Mouse (Mus musculus) kidney, postnatal 10 days (tissue): ENCODE data around the gene Serpina3a.
"Not testable (repeated sequence)": the region's sequence is repeated elsewhere in the genome, so short reads cannot be mapped to it uniquely, and the experiment has no call there.

Experiments
- DNase-seq: peaks from one replicate; pipeline ENCODE4 v3.0.0; 2021; ENCODE audit warnings: mixed read lengths

Serpina3a gene

DNA sequence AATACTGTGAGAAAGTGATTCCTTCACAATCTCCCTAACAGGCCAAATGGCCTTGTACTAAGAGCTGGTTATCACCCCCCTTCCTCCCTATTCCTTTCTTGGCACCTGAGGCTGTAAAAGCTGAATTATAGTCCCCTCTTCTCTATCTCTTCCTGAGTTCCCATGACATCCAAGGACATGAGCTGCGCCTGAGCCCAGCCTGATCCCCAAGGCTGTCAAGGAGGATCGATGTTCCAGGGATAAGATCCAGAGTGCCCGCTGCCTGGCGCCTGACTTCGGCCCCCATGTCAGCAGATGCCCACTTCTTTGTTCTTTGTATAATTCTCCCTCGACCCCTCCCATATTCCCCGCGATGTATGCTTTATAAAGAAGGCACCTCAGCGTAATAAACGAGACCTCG lies at the start of gene Serpina3a:
Gene Serpina3a (plus strand): TSS at position 392 of the 400 bp plus-strand sequence.
- not testable (repeated sequence) for DNase-seq

DNA sequence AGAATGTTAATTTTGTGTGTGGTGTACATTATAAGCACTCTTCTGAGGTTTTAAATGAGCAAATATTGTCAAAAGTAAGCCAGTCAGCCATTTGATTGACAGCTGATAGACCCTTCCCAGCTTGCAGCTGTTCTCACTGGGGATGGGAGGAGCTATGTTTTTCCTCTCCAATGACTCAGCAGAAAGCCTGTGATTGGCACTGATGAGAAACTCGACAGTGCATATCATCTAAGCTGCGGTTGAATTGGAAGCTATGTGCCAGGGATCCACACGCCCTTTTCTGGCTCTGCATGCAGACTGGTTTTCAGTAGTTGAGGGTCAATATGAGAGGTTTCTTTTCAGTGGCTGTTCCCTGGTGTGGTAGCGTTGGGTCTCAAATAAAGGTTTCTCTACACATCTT lies 48.0 kb upstream of the Serpina3a start:
- no peak for DNase-seq

DNA sequence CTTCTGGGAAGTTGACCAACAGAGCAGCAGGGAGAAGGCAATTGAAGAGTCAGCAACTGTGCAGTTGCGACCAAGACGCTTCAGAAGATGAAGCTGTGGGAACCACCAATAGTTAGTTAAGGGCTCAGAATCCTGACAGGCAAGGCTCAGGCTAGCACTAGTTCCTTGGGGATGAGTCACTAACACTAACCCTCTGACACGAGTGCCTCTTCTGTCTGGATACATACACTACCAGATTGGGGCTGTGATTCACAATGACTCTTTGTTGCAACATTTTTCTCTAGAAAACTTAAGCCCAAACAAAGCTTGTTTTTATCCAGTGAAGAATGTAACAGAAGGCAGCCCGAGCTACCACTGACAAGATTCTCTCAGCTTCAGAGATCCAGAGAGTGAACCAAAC lies 47.5 kb upstream of the Serpina3a start:
- no peak for DNase-seq

DNA sequence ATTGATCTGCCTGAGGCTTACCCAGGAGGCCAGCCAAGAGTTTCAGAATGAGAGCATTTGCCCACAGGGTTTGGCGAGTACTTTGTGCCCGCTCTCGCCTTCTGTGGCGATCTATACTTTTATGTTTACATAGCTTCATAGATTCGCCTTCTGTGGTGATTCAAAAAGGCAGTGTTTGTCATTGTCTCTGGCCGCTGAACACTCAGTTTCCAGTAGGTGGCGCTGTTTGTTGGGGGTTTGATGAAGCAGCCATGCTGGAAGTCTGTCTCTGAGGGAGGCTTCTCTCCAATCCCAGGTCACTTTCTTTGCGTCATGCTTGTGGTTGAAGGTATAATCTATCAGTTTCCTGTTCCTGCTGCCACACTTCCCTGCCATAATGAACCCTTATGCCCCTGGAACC lies 46.3 kb upstream of the Serpina3a start:
- DNase-seq = peak; percentile 80

DNA sequence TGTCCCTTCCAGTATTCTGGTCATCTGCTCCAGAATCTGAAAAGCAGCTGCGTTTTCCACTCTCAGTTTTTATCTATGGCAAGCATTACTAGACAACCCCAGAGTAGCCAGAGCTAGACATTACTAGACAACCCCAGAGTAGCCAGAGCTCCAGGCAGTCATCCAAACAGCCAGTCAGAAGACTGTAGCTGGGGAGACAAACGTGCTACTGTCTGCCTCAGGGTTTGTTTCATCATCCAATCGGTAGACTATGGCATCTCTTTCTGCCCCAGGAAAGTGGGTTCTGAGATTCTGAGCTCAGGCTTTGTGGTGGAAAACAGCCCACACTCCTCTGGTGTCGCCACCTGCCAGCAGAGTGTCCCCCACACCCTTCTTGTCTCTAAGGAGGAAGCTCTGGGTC lies 45.0 kb upstream of the Serpina3a start:
- peak; percentile 62 for DNase-seq

DNA sequence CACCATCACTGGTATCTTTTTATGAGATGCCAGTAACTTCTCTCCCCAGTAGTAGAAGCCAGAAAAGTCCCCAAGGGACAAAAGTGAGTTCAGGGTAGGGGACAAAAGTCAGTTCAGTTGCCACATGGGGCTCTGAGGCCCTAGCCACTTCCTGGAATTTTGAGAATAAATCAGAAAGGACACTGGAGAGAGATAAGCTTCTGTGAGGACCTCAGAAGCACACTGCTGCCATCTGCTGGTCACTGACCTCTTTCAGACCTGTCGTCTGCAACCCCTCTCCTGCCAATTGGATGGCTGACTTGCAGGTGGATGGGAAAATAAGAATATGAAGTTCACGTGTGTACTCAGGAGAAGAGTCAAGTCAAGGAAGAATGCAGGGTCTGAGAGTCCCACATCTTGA lies 42.9 kb upstream of the Serpina3a start:
- peak; percentile 93 for DNase-seq

DNA sequence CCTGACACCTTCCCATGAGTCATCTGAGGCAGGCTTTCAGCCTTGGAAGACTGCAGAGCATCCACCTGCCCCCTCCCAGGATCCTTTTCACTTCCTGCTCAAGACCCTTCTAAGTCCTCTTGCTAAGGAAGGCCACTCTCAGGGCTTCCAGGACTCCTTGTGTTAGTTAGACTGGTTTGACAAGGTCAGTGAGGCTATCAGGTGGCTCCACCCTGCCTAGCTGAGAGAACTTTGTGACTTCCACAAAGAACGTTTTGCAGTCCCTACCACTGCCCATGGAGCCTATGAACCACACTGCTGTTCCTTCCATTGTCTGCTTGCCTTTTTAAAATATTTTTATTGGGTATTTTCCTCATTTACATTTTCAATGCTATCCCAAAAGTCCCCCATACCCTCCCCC lies 40.8 kb upstream of the Serpina3a start:
- DNase-seq = no peak

DNA sequence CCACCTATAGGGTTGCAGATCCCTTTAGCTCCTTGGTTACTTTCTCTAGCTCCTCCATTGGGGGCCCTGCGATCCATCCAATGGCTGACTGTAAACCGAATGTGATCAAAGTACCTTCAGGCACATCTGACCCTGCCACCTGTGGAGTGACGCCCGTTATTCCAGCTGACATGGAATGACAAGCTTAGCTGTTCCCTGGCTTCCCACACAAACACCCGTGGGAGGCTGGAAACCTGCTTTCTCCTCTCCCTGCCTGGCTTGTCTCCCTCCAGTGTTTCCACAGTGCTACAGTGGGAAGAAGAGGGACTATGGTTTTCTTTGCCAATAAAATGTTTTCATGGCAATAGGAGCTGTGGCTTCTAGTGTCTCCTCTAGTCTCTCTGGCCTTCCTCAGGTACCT lies 40.2 kb upstream of the Serpina3a start:
- DNase-seq = no peak

DNA sequence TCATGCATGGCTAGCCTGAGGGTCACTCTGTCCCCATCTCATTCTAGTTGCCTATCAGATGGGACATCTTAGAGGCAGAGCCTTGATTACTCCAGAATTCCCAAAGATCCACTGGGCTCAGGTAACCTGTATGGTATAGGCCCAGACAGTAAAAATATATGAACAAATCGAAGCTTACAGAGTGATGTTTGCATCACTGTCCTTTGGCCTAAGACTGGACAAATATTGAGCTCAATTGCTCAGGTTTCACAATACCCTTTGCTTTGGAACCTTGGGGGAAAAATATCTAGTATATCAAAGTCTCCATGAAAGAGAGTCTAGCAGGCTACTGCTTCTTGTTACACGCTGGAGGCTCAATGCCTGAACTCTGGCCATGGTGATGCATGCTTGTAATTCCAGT lies 22.4 kb upstream of the Serpina3a start:
- no peak for DNase-seq

DNA sequence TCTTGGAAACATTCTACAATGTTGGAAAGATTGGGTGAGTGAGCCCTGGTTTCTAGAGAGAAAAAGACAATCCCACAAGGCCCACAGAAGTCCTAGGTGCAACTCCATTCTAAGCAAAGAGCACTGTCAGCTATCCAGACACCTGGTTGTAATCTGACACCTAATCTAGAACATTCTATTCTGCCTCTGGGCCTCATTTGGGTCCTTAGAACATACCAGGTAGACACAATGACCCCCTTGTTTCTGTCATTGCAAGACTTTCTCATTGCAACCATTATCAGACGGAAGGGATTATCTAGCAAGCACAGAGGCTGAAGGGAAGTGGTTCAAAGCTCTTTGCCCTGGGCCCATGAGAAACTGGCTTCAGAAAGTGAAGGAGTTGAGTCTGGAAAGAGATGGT lies 21.2 kb upstream of the Serpina3a start:
- no peak for DNase-seq

DNA sequence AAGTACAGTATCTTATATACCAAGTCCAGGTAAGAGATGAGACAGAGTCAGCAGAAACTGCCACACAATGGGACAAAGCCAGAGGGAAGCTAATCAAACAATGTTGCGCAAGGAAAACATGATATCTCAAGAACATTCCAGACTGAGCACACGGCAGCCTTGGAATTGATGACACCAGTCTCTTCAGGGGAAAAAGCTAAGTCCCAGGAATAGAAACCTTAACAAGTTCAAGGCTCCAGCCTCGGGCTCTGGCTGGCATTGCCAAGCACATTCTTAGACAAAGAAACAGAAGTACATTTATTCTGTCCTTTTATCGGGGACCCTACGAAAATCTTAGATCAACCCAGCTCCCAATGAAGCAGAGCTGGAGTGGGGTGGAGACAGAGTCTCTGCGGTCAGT lies 11.8 kb upstream of the Serpina3a start, which contains the start of gene Serpina5:
Gene Serpina5 (plus strand): TSS at position 346 of the 400 bp plus-strand sequence.
- DNase-seq = no peak

DNA sequence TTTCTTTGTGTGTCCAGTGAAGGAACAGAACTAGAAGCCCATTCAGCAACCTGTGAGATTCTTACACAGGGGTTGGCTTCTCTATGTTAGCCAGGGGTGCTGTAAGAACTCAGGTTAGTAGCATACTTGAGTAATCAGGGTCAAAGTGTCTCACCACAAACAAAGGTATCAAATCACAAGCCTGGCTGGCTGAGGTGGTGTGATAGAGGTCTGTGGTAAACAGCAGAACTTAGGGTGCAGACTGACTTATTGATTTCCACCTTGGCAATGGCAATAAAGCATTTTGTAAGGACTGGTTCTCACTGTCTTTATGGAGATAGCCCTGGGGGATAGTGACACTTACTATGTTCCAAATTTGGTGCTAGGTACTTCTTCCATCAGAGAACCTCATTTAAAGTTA lies 6.7 kb upstream of the Serpina3a start:
- no peak for DNase-seq

DNA sequence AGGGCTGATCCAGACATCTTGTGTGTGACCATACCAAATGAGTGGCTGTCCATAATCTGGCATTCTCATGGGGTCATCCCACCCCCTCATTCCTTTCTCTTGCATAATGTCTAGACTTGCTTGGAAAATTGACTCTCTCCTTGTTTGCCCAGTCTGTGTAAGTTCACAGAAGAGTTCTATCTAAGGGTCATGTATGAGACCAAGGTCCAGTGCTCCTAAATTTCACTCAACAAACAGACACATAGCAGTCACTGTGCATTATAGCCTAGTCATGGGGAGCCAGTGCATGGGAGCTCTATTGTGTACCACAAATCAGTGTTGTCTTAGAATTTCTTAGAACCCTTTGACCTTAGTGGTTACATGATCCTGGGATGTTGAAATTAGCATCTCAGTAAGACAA lies 5.6 kb upstream of the Serpina3a start:
- DNase-seq = no peak

DNA sequence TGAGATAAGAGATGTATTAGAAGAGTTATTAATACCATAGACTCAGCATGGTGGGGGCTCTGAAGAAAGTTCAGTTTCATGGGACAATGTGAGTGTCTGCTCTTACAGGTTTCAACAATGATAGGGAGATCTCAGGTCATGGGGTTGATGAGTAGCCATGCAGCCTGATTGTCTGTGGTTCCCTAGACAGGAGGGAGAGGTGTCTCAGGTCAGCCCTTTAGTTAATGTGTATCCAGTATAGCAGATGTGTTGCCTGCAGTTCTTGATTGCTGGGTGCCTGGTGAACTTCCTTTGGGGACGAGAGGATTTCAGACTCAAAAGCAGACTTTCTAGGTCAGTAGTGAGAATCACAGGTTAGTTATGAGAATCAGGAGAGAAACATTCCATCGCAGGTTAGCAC lies 4.0 kb upstream of the Serpina3a start:
- DNase-seq = peak; percentile 16

DNA sequence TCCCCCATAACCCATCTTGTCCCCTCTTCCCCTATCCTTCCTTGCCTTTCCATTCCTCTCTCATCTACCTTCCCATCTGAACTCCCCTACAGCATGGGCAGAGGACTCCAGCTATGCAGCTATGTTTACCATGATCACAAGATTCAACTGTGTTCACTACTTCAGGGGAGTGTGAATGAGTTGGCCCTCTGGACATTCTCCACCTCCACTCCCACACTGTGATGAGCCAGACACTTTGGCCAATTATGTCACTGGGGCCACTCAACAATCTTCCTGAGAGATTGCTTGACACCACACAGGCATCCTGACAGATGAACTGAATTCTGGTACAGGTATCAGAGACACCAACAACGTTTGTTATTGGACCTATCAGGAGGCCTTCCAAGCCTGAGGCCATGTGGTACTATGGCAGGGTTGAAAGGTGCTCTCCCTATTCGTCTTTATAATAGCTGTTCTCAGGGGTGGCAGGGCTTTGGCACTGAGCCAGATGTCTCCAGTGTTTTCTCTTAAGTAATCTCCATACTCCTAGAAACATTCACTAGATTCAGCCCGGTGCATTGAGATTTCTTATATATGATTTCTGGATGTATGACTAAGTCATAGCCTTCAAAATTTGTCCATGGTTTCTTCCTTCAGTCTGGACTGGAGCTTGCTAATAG lies 2.5 kb downstream of the Serpina3a start:
- peak; percentile 48 for DNase-seq

DNA sequence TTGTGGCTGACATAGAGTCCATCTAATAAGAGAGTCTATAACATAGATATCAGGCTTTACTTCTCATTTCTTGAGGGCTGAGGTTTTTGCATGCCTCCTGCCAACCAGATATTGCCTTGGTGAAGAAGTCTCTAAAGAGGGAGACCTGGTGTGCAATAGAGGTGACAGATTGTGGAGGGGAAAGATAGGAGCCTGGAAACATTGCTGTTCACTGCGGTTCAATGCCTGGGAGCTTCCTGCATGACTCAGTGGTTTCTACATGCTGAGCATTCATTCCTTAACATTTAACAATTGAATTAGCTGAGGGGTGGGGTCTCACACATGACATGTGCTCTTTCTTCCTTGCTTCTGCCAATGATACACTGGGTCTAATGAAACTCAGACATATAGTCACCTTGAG lies 10.6 kb downstream of the Serpina3a start:
- DNase-seq = no peak

DNA sequence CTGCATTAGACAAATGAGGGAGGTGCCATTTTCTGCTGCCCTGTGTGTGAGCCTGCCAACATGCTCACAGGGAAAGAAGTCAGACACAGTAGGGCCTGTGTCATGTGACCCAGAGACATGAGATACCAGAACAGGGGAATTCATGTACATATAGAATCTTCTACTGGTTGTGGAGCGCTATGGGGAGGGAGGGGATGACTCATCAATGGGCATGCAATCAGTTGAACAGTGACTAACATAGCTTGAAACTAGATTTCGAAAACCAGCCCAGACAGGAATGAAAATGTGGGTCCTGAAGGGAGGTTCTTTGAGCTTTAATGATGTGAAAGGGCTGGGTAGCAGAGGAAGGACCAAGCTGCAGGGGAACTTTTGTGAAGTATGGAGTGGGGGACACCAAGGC lies 11.5 kb downstream of the Serpina3a start:
- DNase-seq = no peak

DNA sequence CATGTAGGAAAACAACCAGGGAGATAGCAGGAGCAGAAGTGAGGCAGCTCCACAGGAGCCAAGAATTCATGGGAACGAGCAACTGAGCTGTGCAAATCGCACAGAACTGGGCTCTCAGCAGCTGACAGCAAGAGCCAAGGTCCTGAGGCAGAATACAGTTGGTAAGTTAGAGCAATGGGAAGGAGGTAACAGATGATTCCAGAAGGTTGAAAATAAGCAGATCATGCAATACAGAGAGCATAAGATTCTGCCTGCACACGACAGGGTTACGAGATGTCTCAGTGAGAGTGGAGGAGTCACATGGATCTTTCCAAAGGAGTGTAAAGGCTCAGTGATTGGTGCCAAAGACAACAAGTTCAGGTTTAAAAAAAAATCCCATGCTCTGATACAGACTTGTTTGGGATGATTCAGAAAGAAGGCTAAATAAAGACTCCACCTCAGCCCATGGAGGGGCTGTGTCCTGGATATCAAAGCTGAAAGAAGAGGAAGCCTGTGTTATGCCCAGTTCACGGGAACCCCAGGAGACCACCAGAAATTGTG lies 12.6 kb downstream of the Serpina3a start:
- DNase-seq = no peak

DNA sequence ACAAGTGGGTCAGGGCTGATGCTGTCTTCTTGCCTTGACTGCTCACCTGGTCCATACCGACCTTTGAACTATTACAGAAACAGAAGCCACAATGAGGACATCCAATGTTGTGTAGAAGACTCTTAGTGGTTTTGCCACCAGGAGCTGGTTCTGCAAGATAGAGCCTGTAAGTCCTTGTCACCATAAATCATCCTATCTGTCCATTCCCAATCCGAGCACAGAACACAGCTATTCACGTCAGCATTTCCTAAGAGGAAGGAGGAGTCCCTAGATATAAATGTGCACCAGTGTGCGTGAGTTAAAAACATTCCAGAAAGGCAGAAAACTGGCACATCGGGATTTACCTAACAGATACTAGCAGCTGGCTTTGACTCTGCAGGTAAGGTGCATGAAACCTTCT lies 15.2 kb downstream of the Serpina3a start, which contains the start of gene Serpina3b:
Gene Serpina3b (plus strand): TSS at position 301 of the 400 bp plus-strand sequence.
- no peak for DNase-seq

DNA sequence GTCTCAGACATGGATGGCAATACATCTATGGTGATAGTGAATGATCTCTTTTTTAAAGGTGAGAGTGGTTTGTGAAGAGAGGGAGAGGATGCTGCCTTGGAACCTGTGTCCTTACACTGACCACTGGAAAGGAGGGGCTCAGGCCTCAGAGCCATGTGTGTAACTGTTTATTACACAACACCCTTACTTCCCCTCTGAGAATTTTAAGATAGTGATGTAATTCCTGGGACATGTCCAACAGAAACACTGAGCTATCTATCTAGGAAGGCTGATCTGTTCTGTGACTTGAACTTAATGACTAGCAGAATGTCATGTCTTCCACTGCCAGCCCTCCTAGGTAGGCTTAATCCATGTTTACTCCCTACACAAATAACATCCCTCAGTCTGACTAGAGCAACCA lies 18.5 kb downstream of the Serpina3a start:
- DNase-seq = no peak

DNA sequence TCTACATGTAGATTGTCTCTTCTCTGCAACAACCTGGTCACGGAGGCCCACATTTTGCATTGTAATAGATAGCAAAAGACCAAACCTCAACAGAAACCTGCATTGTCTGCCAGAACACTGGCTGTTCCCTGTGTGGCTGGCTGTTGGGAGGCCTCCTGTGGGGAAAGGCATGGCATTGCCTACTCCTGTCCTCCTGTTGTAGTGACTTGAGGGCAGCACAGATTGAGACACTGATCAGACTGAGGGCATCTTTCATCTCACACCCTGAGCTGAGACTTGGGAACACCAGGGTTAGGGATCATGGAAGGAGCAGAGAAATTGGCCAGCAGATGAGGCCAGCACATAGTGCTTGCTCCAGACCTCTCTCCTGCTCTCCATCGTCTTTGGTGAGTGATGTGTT lies 25.7 kb downstream of the Serpina3a start:
- no peak for DNase-seq

DNA sequence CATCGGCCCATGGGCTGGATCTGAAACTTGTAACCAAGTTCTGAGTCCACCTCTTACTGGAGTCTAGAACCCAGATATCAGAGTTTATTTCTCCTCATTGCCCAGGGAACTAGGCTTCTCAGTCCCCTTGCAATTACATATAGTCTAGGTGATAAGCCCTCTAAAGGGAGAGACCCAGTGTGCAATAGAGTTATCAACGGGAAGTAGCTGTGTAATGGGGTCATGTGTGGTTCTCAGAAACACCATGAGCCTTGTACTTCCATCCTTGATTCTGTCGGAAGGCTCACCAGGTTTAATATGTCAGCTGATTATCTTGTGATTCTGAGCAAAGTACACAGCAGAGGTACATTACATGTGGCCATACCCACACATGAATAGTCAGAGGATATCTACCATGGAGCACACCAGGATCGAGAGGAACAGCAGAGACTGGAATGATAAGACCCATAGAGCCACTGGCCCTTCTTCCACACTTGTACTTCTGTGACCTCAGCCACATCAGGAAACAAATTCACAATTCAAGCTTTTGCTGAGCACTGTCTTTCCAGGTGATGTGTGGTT lies 28.1 kb downstream of the Serpina3a start:
- no peak for DNase-seq

DNA sequence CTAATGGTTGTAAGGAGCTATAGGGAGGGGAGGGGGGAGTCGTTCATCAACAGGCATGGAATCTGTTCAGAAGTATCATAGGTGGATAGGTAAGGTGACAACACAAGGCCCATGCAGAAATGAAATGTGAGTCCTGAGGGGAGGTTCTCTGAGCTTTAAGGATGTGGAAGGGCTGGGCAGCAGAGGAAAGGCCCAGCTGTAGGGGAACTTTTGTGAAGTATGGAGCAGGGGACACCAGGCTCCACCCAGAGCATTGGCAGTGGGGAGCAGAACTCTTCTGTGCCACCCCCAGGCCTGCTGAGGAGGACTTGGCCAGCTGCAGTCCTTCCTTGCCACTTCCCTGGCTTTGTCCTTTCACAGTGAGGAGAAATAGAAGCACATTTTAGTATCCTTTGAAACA lies 29.0 kb downstream of the Serpina3a start:
- DNase-seq = no peak

DNA sequence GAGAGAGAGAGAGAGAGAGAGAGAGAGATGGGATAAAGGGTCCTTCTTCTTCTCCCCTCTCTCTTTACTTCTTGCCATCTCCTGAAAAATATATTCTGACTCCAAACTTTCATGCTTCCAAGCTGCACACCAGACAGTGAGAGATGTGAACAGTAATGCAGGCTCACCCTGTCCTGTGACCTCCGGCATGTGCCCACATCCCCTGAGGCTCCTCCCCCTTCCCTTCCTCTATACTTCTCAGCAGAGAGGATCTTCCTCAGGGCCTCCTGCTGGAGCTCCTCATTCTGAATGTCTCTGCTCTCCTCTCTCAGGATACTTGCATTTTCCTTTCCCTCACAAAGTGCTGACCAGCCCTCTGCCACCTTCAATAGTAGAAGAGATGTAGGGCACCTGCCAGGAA lies 29.9 kb downstream of the Serpina3a start:
- DNase-seq = no peak

DNA sequence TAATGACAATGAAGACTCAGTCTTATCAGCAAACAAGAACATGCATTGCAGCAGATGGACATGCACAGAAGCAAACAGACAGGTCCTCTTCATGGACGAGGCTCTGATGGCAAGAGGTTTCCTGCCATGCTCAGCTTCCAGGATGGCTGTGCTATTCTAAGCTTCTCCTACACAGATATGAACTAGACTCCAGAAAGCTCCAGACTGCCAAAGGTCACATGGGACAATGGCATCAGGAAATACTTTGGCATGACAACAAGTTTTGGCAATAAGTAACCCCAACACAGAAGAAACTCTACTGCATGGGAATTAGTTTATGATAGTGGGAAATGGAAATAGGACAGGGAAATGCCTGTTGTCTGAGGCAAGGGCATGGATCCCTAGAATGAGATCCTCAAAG lies 30.8 kb downstream of the Serpina3a start:
- DNase-seq = no peak
